Mouse (Mus musculus): ENCODE data around the gene Pdzk1. TPM values are rescaled to one million over a fixed set of nuclear protein-coding genes. Genes with fewer than 3 reads are reported as not detected.

Gene Pdzk1
- polyA plus RNA-seq, 1 experiment: not detected

DNA sequence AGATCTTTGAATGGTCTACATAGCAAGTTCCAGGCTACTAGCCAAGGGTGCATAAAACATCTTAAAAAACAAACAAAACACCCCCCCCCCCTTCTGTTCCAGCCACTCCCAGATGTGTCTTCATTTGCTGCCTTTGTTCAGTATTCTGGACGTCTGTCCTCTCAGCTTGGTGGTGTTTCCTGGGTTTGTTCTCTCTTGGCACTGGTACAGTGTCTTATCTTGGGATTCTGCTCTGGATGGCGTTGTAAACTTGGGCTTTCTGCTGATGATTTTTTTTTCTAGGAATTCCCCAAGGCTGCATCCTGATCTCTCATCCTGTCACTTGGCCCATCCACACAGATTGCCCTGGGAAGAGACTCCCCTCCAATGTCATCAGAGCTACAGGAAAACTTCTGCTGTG is 7.3 kb downstream of the Pdzk1 start:
- H3K79me3 ChIP-seq (ENCODE audit: low read depth): no peaks in the 10 kb centered on the region
- no peaks in the 10 kb centered on the region for H3K79me2 ChIP-seq (ENCODE audit: control insufficient read depth, insufficient read depth)
- no peak overlapping the region for H3ac ChIP-seq (ENCODE audit: control insufficient read depth, insufficient read length, low read depth)
- no peak for TF ChIP-seq USF1 (IDR thresholded peaks at IDR 0.05; ENCODE audit: low read depth)
- TF ChIP-seq CEBPB (IDR thresholded peaks at IDR 0.05; ENCODE audit: low read depth): no peak
- TF ChIP-seq MAX (IDR thresholded peaks at IDR 0.05): no peak
- no peak for TF ChIP-seq MYOG (IDR thresholded peaks at IDR 0.05; ENCODE audit: control insufficient read depth, extremely low read depth, insufficient read length)
- no peak for TF ChIP-seq CTCF (IDR thresholded peaks at IDR 0.05; ENCODE audit: control insufficient read depth, insufficient read depth, insufficient read length)
- no peak for TF ChIP-seq MYOD1 (IDR thresholded peaks at IDR 0.05; ENCODE audit: control insufficient read depth, insufficient read length, low read depth)
- no peak for TF ChIP-seq FOSL1 (IDR thresholded peaks at IDR 0.05; ENCODE audit: insufficient read depth, low read length, poor library complexity, severe bottlenecking)
- H3K36me3 ChIP-seq (ENCODE audit: control insufficient read depth, insufficient read depth): no peaks in the 10 kb centered on the region
- H3K4me3 ChIP-seq (ENCODE audit: insufficient read depth, poor library complexity, severe bottlenecking): no peak overlapping the region
- peaks cover 28% of the 10 kb centered on the region for H3K27me3 ChIP-seq (ENCODE audit: control insufficient read depth, insufficient read depth, insufficient read length)

DNA sequence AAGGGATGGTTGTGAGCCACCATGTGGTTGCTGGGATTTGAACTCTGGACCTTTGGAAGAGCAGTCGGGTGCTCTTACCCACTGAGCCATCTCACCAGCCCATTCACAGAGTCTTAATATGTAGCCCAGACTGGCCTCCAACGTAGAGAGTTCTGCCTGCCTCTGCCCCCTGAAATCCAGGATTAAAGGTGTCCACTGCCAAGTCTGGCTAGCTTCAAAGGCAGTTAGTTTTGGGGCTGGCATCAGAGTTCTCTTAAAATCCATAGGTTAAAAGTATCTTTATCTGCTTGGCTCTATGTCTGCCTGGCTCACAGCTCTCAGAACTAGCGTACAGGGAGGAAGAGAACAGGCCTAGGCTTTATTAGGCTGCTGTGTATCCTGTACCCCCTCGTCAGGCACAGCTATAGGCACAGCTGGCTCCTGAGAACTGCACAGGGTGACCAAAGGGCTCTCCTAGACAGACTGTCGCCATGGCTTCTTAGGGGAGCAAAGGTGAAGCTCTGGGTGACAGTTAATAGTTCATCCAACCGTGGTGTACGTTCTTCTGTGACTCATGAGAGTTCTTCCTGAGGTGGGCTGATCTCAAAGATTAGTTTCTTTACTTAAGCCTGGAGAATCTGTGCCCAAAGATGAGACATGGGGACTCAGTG is 10.0 kb downstream of the Pdzk1 start:
- Histone ChIP-seq H3K27me3 (ENCODE audit: control insufficient read depth, insufficient read depth, insufficient read length) (peaks cover 21% of the 10 kb centered on the region), H3K4me3 (ENCODE audit: insufficient read depth, poor library complexity, severe bottlenecking) (no peak overlapping the region), H3K79me2 (ENCODE audit: control insufficient read depth, insufficient read depth) (no peaks in the 10 kb centered on the region), H3K36me3 (ENCODE audit: control insufficient read depth, insufficient read depth) (no peaks in the 10 kb centered on the region), H3ac (ENCODE audit: control insufficient read depth, insufficient read length, low read depth) (no peak overlapping the region), H3K79me3 (ENCODE audit: low read depth) (no peaks in the 10 kb centered on the region)
- TF ChIP-seq USF1 (IDR thresholded peaks at IDR 0.05; ENCODE audit: low read depth): no peak

DNA sequence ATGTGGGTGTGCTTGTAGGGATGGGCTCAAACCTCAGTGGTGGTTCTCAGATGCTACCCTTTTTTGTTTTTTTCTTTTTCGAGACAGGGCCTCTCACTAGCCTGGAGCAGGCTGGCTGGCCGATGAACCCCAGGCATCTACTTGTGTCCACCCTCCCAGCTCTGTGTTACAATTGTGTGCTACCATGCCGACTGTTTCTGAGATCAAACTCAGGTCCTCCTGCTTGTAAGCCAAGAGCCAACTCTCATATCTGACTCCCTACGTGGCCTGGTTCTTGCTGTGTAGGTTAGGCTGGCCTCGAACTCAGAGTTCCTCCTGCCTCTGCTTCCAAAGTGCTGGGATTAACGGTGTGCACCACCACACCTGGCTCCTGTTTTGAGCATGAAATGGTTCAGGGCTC is 16.1 kb downstream of the Pdzk1 start:
- Histone ChIP-seq H3K79me3 (ENCODE audit: low read depth) (no peaks in the 10 kb centered on the region), H3K27me3 (ENCODE audit: control insufficient read depth, insufficient read depth, insufficient read length) (no peaks in the 10 kb centered on the region), H3K79me2 (ENCODE audit: control insufficient read depth, insufficient read depth) (no peaks in the 10 kb centered on the region), H3K36me3 (ENCODE audit: control insufficient read depth, insufficient read depth) (no peaks in the 10 kb centered on the region), H3ac (ENCODE audit: control insufficient read depth, insufficient read length, low read depth) (no peak overlapping the region), H3K4me3 (ENCODE audit: insufficient read depth, poor library complexity, severe bottlenecking) (no peak overlapping the region)
- no peak for TF ChIP-seq MYOG (IDR thresholded peaks at IDR 0.05; ENCODE audit: control insufficient read depth, extremely low read depth, insufficient read length)
- no peak for TF ChIP-seq CTCF (IDR thresholded peaks at IDR 0.05; ENCODE audit: control insufficient read depth, insufficient read depth, insufficient read length)
- no peak for TF ChIP-seq FOSL1 (IDR thresholded peaks at IDR 0.05; ENCODE audit: insufficient read depth, low read length, poor library complexity, severe bottlenecking)
- TF ChIP-seq USF1 (IDR thresholded peaks at IDR 0.05; ENCODE audit: low read depth): no peak
- TF ChIP-seq MAX (IDR thresholded peaks at IDR 0.05): no peak
- TF ChIP-seq CEBPB (IDR thresholded peaks at IDR 0.05; ENCODE audit: low read depth): no peak
- no peak for TF ChIP-seq MYOD1 (IDR thresholded peaks at IDR 0.05; ENCODE audit: control insufficient read depth, insufficient read length, low read depth)

DNA sequence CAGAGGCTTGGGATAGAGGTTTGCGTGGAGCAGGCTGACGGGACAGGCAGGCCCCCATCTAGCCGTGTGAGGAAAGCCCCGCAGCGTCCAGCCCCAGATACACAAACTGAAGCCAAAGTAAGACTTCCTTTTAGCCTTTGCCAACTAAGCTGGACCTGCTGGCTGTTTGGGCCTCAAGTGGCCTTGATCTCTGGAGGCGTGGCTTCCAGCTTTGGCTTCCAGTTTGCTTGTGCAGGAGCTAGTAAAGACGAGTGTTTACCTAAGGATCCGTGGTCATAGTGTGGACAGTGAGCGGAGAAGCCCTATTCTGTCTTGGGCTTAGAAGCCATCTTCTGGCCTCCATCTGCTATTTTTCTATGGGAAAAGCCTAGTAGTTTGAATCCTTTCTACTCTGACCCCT is 16.7 kb downstream of the Pdzk1 start:
- Histone ChIP-seq H3ac (ENCODE audit: control insufficient read depth, insufficient read length, low read depth) (no peak overlapping the region), H3K79me2 (ENCODE audit: control insufficient read depth, insufficient read depth) (no peaks in the 10 kb centered on the region), H3K36me3 (ENCODE audit: control insufficient read depth, insufficient read depth) (no peaks in the 10 kb centered on the region), H3K4me3 (ENCODE audit: insufficient read depth, poor library complexity, severe bottlenecking) (no peak overlapping the region), H3K27me3 (ENCODE audit: control insufficient read depth, insufficient read depth, insufficient read length) (no peaks in the 10 kb centered on the region), H3K79me3 (ENCODE audit: low read depth) (no peaks in the 10 kb centered on the region)
- TF ChIP-seq MYOG (IDR thresholded peaks at IDR 0.05; ENCODE audit: control insufficient read depth, extremely low read depth, insufficient read length) (no peak), CTCF (IDR thresholded peaks at IDR 0.05; ENCODE audit: control insufficient read depth, insufficient read depth, insufficient read length) (no peak), USF1 (IDR thresholded peaks at IDR 0.05; ENCODE audit: low read depth) (no peak), FOSL1 (IDR thresholded peaks at IDR 0.05; ENCODE audit: insufficient read depth, low read length, poor library complexity, severe bottlenecking) (no peak), CEBPB (IDR thresholded peaks at IDR 0.05; ENCODE audit: low read depth) (no peak), MAX (IDR thresholded peaks at IDR 0.05) (no peak), MYOD1 (IDR thresholded peaks at IDR 0.05; ENCODE audit: control insufficient read depth, insufficient read length, low read depth) (no peak)

DNA sequence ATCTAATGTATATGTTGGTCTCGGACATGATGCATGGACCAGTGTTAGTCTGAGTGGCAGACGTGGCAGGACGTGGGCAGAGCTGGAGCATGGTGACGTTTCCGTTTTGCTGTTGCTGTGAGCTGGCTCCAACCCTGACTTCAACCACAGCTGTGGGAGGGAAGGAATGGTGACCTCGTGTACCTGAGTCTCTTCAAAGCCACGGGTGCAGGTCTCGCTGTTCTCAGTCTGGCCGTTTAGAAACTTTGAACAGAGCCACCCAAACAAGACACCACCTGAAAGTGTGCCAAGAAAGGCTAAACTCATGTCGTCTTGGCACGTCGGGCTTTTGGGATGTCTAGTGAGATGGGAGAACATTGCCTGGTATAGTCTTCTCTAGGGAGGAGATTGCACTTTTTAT is 17.9 kb downstream of the Pdzk1 start:
- H3K36me3 ChIP-seq (ENCODE audit: control insufficient read depth, insufficient read depth): no peaks in the 10 kb centered on the region
- no peak overlapping the region for H3ac ChIP-seq (ENCODE audit: control insufficient read depth, insufficient read length, low read depth)
- no peaks in the 10 kb centered on the region for H3K27me3 ChIP-seq (ENCODE audit: control insufficient read depth, insufficient read depth, insufficient read length)
- H3K79me3 ChIP-seq (ENCODE audit: low read depth): no peaks in the 10 kb centered on the region
- no peak overlapping the region for H3K4me3 ChIP-seq (ENCODE audit: insufficient read depth, poor library complexity, severe bottlenecking)
- H3K79me2 ChIP-seq (ENCODE audit: control insufficient read depth, insufficient read depth): no peaks in the 10 kb centered on the region
- TF ChIP-seq CTCF (IDR thresholded peaks at IDR 0.05; ENCODE audit: control insufficient read depth, insufficient read depth, insufficient read length): no peak
- TF ChIP-seq USF1 (IDR thresholded peaks at IDR 0.05; ENCODE audit: low read depth): no peak
- TF ChIP-seq MAX (IDR thresholded peaks at IDR 0.05): no peak
- no peak for TF ChIP-seq MYOD1 (IDR thresholded peaks at IDR 0.05; ENCODE audit: control insufficient read depth, insufficient read length, low read depth)
- TF ChIP-seq CEBPB (IDR thresholded peaks at IDR 0.05; ENCODE audit: low read depth): no peak
- no peak for TF ChIP-seq FOSL1 (IDR thresholded peaks at IDR 0.05; ENCODE audit: insufficient read depth, low read length, poor library complexity, severe bottlenecking)

DNA sequence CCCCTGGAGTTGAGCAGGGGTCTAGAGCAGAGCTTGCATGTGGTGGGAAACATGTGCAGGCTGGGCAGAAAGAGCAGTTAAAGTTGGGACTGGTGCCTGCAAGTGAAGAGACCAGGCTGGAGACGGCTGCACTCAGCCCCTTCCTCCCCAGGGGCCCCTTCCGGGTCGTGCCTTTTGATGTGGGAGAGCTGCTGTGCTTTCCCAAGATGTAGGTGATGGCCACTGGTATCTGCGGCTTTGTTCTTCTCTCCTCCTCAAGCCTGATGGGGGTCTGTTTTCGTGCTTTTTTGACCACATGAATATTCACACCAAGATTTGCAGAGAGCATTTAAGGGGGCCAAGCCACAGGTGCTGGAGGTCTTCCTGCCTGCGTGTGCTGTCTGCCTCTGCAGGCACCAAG is 18.6 kb downstream of the Pdzk1 start:
- no peaks in the 10 kb centered on the region for H3K36me3 ChIP-seq (ENCODE audit: control insufficient read depth, insufficient read depth)
- no peak overlapping the region for H3K4me3 ChIP-seq (ENCODE audit: insufficient read depth, poor library complexity, severe bottlenecking)
- H3K79me2 ChIP-seq (ENCODE audit: control insufficient read depth, insufficient read depth): no peaks in the 10 kb centered on the region
- TF ChIP-seq CEBPB (IDR thresholded peaks at IDR 0.05; ENCODE audit: low read depth) (no peak), FOSL1 (IDR thresholded peaks at IDR 0.05; ENCODE audit: insufficient read depth, low read length, poor library complexity, severe bottlenecking) (no peak), MYOG (IDR thresholded peaks at IDR 0.05; ENCODE audit: control insufficient read depth, extremely low read depth, insufficient read length) (no peak), MAX (IDR thresholded peaks at IDR 0.05) (no peak), MYOD1 (IDR thresholded peaks at IDR 0.05; ENCODE audit: control insufficient read depth, insufficient read length, low read depth) (no peak), CTCF (IDR thresholded peaks at IDR 0.05; ENCODE audit: control insufficient read depth, insufficient read depth, insufficient read length) (no peak), USF1 (IDR thresholded peaks at IDR 0.05; ENCODE audit: low read depth) (no peak)
- no peaks in the 10 kb centered on the region for H3K79me3 ChIP-seq (ENCODE audit: low read depth)
- no peak overlapping the region for H3ac ChIP-seq (ENCODE audit: control insufficient read depth, insufficient read length, low read depth)
- H3K27me3 ChIP-seq (ENCODE audit: control insufficient read depth, insufficient read depth, insufficient read length): no peaks in the 10 kb centered on the region
